Mouse (Mus musculus): Measurements from ENCODE around the gene Spg20. TPM values are rescaled to one million over a fixed set of nuclear protein-coding genes. Genes with fewer than 3 reads are reported as not detected.

The Spg20 gene
- polyA plus RNA-seq (2012; rRNA removed): 27.5 and 40.9 TPM in 2 replicates

DNA sequence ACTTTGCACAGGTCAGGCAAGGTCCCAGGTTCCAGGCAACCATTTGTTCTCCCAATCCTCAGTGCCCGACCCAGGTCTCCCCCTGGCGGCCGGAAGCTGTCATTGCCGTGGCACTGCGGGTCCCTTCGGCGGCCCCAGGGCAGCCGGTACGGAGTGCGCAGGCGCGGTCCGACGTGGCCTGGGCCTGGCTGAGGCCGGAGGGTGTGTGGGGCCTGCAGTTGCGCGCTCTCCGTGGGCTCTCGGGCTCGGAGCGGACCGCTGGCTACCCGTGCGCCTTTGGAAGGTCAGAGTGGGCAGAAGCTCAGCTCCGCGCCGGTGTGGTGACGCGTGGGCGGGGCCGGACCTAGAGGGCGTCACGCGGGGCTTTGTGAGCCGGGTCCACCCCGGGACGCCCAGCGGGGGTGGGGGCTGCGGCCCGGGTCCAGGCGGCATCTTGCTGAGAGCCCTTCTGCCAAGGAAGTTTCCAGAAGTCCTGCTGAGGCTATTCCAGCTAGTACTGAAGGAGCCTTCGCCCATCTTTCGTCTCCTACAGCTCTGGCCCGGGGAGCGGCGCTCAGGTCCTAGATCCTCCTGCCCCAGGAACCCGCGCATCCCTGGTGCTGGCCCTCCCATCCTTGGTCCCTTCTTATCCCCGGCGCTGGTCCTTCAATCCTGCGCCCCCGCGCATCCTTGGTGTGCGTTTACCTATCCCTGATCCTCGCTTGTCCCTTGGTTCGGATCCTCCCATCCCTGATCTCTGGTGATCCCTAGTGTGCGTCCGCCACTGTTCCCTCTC is at the start of gene Spg20:
Gene Spg20 (plus strand): TSS at position 174 of the 775 bp plus-strand sequence.

DNA sequence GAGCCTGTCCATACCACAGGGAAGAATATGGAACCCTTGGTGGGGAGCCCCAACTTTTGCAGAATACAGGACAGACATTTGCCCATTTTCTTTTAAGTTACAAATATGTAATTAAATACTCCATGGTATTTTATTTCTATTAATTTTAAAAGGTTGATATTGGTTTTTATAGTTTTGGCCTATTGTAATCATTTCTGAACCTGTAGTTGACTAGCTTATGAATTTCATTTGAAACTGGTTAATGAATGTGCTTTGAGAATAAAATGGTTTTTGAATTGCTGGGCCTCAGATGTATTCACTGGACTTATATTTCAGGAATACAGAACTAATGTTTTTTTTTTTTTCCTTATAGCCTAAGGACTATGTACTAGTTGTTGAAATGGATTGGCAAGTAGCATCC is 25.1 kb downstream of the Spg20 start, which contains the start of gene Ccdc169:
Gene Ccdc169 (plus strand): TSS at position 301 of the 400 bp plus-strand sequence.

DNA sequence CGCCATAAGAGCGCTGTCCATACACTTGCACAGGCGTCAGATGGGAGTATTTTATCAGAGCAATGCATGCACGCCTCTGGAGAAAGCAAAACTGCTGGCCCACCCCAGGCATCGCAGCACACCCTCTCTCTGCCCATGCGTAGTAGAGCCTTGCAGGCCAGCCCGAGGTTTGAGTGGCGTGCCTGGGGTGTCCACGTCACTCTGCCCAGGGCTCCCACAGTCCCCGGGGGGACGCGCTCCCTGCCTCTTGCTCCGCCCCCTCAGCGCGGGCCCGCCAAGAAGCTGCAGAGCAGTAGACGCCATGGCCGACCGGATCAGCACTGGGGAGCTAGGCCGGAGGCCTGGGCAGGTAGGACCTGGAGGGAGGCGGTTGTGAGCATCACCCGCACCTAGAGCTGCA is 69.9 kb downstream of the Spg20 start, which contains the start of gene Sohlh2:
Gene Sohlh2 (plus strand): TSS at position 263 of the 400 bp plus-strand sequence.

Other genes starting within 250 kb of the Spg20 start
- 1.8 and 2.0 TPM in 2 replicates for gene Sertm1, start 196.2 kb upstream of the Spg20 start, polyA plus RNA-seq (2012; rRNA removed)
- gene Ccna1, start 56.6 kb upstream of the Spg20 start, polyA plus RNA-seq (2012; rRNA removed): 2.7 and 2.8 TPM in 2 replicates
- 0.04 and 0.21 TPM in 2 replicates for gene Ccdc169, start 25.2 kb downstream of the Spg20 start, polyA plus RNA-seq (2012; rRNA removed)
- gene Sohlh2, start 69.9 kb downstream of the Spg20 start, polyA plus RNA-seq (2012; rRNA removed): 0.02 and 0.05 TPM in 2 replicates
- 34.1 and 39.9 TPM in 2 replicates for gene Dclk1, start 130.3 kb downstream of the Spg20 start, polyA plus RNA-seq (2012; rRNA removed)

Data from central nervous system, embryonic 11.5 days (tissue).